Mouse (Mus musculus): ENCODE results near the gene Litaf. TPM values are rescaled to one million over a fixed set of nuclear protein-coding genes. Genes with fewer than 3 reads are reported as not detected.

The Litaf gene
- polyA plus RNA-seq, 1 experiment from 2014 or later, result 69.5 TPM

- no peaks in the 10 kb centered on the region for H3K27me3 ChIP-seq (ENCODE audit: control insufficient read depth, insufficient read depth, low read length)
- H3K9ac ChIP-seq (ENCODE audit: low read length), result no peak overlapping the region
- no peak overlapping the region for H3K4me2 ChIP-seq (replicated peaks; ENCODE audit: low read depth)
- no peaks in the 10 kb centered on the region for H3K9me3 ChIP-seq (ENCODE audit: control insufficient read depth, low read length)
- no peak for ATAC-seq (ENCODE audit: low FRiP score, low TSS enrichment)
- H3K4me1 ChIP-seq (replicated peaks; ENCODE audit: control insufficient read depth, insufficient read depth), result no peaks in the 10 kb centered on the region
- H3K4me3 ChIP-seq (ENCODE audit: low read depth, low read length), result no peak overlapping the region
- no peak for DNase-seq (ENCODE audit: low spot score)
- peaks cover 31% of the 10 kb centered on the region for H3K36me3 ChIP-seq (ENCODE audit: control insufficient read depth, insufficient read depth, low read length)
- no peak overlapping the region for H3K27ac ChIP-seq (replicated peaks)
- 57% methylated on average over 3 of the region's 3 CpGs for WGBS
- TF ChIP-seq EP300 (optimal IDR thresholded peaks at IDR 0.05) (no peak), CTCF (IDR thresholded peaks at IDR 0.05; ENCODE audit: low read depth) (no peak)
Measured at GRCm38 (mm10) chr16:11078216-11078869, 12.4 kb upstream of the Litaf start.

DNA sequence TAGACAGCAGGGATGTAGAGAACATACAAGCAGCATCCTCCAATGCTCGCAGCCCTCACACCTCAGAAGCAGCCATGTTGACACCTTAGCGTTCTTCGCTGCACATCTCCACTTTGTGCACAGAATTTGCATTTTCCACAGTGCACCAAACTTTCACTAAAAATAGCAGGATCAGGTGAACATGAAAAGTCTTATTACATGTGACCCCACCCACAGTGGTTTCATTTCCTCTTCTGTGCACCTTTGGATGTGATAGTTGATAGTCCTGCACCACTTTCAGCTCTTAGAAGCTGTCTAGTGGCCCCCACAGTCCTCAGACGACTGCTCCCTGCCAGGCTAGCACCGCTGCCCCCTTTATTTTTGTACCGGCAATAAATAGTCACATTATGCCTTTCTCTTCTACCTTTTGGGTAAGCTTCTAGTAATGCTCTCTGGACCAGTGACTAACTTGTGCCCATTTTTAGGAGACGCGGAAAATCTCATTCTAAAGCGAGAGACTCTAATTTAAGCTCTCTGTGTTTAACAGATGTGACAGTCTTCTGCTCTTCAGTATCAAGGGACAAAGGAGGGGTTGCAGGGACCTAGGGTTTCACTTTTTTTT is 11.7 kb upstream of the Litaf start:
- WGBS, result 92% methylated on average over 9 of the region's 9 CpGs
- Histone ChIP-seq H3K36me3 (ENCODE audit: control insufficient read depth, insufficient read depth, low read length) (peaks cover 24% of the 10 kb centered on the region), H3K4me3 (ENCODE audit: low read depth, low read length) (no peak overlapping the region), H3K9ac (ENCODE audit: low read length) (no peak overlapping the region), H3K4me1 (replicated peaks; ENCODE audit: control insufficient read depth, insufficient read depth) (no peaks in the 10 kb centered on the region), H3K27me3 (ENCODE audit: control insufficient read depth, insufficient read depth, low read length) (no peaks in the 10 kb centered on the region), H3K27ac (replicated peaks) (no peak overlapping the region), H3K9me3 (ENCODE audit: control insufficient read depth, low read length) (no peaks in the 10 kb centered on the region), H3K4me2 (replicated peaks; ENCODE audit: low read depth) (no peak overlapping the region)
- DNase-seq (ENCODE audit: low spot score) (no peak), ATAC-seq (ENCODE audit: low FRiP score, low TSS enrichment) (no peak)
- TF ChIP-seq EP300 (optimal IDR thresholded peaks at IDR 0.05) (no peak), CTCF (IDR thresholded peaks at IDR 0.05; ENCODE audit: low read depth) (no peak)

GRCm38 (mm10) chr16:11073060-11073459 is 7.1 kb upstream of the Litaf start:
- Histone ChIP-seq H3K4me2 (replicated peaks; ENCODE audit: low read depth) (no peak overlapping the region), H3K9me3 (ENCODE audit: control insufficient read depth, low read length) (no peaks in the 10 kb centered on the region), H3K9ac (ENCODE audit: low read length) (no peak overlapping the region), H3K27me3 (ENCODE audit: control insufficient read depth, insufficient read depth, low read length) (no peaks in the 10 kb centered on the region), H3K27ac (replicated peaks) (no peak overlapping the region), H3K4me1 (replicated peaks; ENCODE audit: control insufficient read depth, insufficient read depth) (no peaks in the 10 kb centered on the region), H3K4me3 (ENCODE audit: low read depth, low read length) (no peak overlapping the region), H3K36me3 (ENCODE audit: control insufficient read depth, insufficient read depth, low read length) (peaks cover 13% of the 10 kb centered on the region)
- 52% methylated on average over 6 of the region's 6 CpGs for WGBS
- no peak for DNase-seq (ENCODE audit: low spot score)
- ATAC-seq (ENCODE audit: low FRiP score, low TSS enrichment), result no peak
- TF ChIP-seq EP300 (optimal IDR thresholded peaks at IDR 0.05), result no peak
- no peak for TF ChIP-seq CTCF (IDR thresholded peaks at IDR 0.05; ENCODE audit: low read depth)

- H3K36me3 ChIP-seq (ENCODE audit: control insufficient read depth, insufficient read depth, low read length), result peaks cover 10% of the 10 kb centered on the region; the same call in 1 of the 2 replicates
- TF ChIP-seq CTCF (IDR thresholded peaks at IDR 0.05; ENCODE audit: low read depth) (no peak), EP300 (optimal IDR thresholded peaks at IDR 0.05) (no peak)
- no peaks in the 10 kb centered on the region for H3K9me3 ChIP-seq (ENCODE audit: control insufficient read depth, low read length)
- H3K27me3 ChIP-seq (ENCODE audit: control insufficient read depth, insufficient read depth, low read length), result no peaks in the 10 kb centered on the region
- H3K4me2 ChIP-seq (replicated peaks; ENCODE audit: low read depth), result no peak overlapping the region
- 76% methylated on average over 8 of the region's 8 CpGs for WGBS
- no peak overlapping the region for H3K27ac ChIP-seq (replicated peaks)
- no peak overlapping the region for H3K9ac ChIP-seq (ENCODE audit: low read length)
- no peak overlapping the region for H3K4me3 ChIP-seq (ENCODE audit: low read depth, low read length)
- H3K4me1 ChIP-seq (replicated peaks; ENCODE audit: control insufficient read depth, insufficient read depth), result peaks cover 3% of the 10 kb centered on the region
- ATAC-seq (ENCODE audit: low FRiP score, low TSS enrichment) (no peak), DNase-seq (ENCODE audit: low spot score) (no peak)
Measured at GRCm38 (mm10) chr16:11072454-11072853, 6.5 kb upstream of the Litaf start.

- no peak for DNase-seq (ENCODE audit: low spot score)
- WGBS, result 85% methylated on average over 4 of the region's 4 CpGs
- Histone ChIP-seq H3K9ac (ENCODE audit: low read length) (no peak overlapping the region), H3K4me3 (ENCODE audit: low read depth, low read length) (no peak overlapping the region), H3K36me3 (ENCODE audit: control insufficient read depth, insufficient read depth, low read length) (peaks cover 10% of the 10 kb centered on the region; the same call in 1 of the 2 replicates), H3K27me3 (ENCODE audit: control insufficient read depth, insufficient read depth, low read length) (no peaks in the 10 kb centered on the region), H3K4me2 (replicated peaks; ENCODE audit: low read depth) (no peak overlapping the region), H3K27ac (replicated peaks) (no peak overlapping the region; the same call in 1 of the 2 replicates), H3K9me3 (ENCODE audit: control insufficient read depth, low read length) (no peaks in the 10 kb centered on the region), H3K4me1 (replicated peaks; ENCODE audit: control insufficient read depth, insufficient read depth) (peaks cover 4% of the 10 kb centered on the region)
- no peak for ATAC-seq (ENCODE audit: low FRiP score, low TSS enrichment)
- no peak for TF ChIP-seq CTCF (IDR thresholded peaks at IDR 0.05; ENCODE audit: low read depth)
- no peak for TF ChIP-seq EP300 (optimal IDR thresholded peaks at IDR 0.05)
Measured at GRCm38 (mm10) chr16:11071887-11072286, 5.9 kb upstream of the Litaf start.

DNA sequence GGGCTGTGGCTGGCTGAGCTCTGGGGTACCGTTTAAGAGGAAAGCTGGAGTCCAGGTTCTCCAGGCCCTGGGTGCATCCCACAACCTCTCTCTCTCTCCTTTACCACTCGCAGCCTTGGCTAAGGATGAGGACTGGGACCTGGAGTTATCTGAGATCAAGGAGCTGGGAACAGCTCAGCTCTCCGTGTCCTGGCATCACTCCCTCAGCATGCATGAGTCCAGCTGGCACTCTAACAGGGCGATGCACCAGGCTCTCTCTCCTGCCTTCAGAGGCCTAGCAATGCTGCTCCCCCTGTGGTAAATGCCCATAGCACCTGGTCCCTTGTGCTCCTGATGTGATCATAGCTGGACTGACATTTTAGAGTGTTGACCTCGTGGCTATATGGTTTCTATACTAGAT is 5.2 kb upstream of the Litaf start:
- Histone ChIP-seq H3K4me2 (replicated peaks; ENCODE audit: low read depth) (no peak overlapping the region), H3K27me3 (ENCODE audit: control insufficient read depth, insufficient read depth, low read length) (no peaks in the 10 kb centered on the region), H3K4me3 (ENCODE audit: low read depth, low read length) (no peak overlapping the region), H3K27ac (replicated peaks) (no peak overlapping the region), H3K9me3 (ENCODE audit: control insufficient read depth, low read length) (no peaks in the 10 kb centered on the region), H3K4me1 (replicated peaks; ENCODE audit: control insufficient read depth, insufficient read depth) (peaks cover 4% of the 10 kb centered on the region), H3K36me3 (ENCODE audit: control insufficient read depth, insufficient read depth, low read length) (peaks cover 10% of the 10 kb centered on the region; the same call in 1 of the 2 replicates), H3K9ac (ENCODE audit: low read length) (no peak overlapping the region)
- DNase-seq (ENCODE audit: low spot score) (no peak), ATAC-seq (ENCODE audit: low FRiP score, low TSS enrichment) (no peak)
- WGBS, result 85% methylated on average over 5 of the region's 5 CpGs
- TF ChIP-seq EP300 (optimal IDR thresholded peaks at IDR 0.05) (no peak), CTCF (IDR thresholded peaks at IDR 0.05; ENCODE audit: low read depth) (no peak)

Measured in stomach, postnatal 0 days (tissue).